Mouse (Mus musculus) neural tube, embryonic 10.5 days (tissue): ENCODE measurements around the gene Cd38.
"Not testable (repeated sequence)": the region's sequence is repeated elsewhere in the genome, so short reads cannot be mapped to it uniquely, and the experiment has no call there.

ENCODE experiments used
- DNase-seq: peaks from one replicate; pipeline ENCODE4 v3.0.0-alpha.2; 2017; ENCODE audit warnings: low spot score; ENCODE audit errors: extremely low spot score

Cd38 gene

GRCm38 (mm10) chr5:43859663-43860062 lies 8.7 kb upstream of the Cd38 start:
- no peak for DNase-seq

- no peak for DNase-seq
These were observed 8.3 kb upstream of the Cd38 start for GRCm38 (mm10) chr5:43860096-43860495.

- DNase-seq = no peak
These were observed 7.5 kb upstream of the Cd38 start for GRCm38 (mm10) chr5:43860670-43861431.

- no peak for DNase-seq
These were observed 4.7 kb upstream of the Cd38 start for GRCm38 (mm10) chr5:43863642-43864041.

GRCm38 (mm10) chr5:43865316-43865715 lies 3.0 kb upstream of the Cd38 start:
- no peak for DNase-seq

- DNase-seq = peak; percentile 59
These were observed 603 bp downstream of the Cd38 start for GRCm38 (mm10) chr5:43868711-43869600.

GRCm38 (mm10) chr5:43871845-43872244 lies 3.5 kb downstream of the Cd38 start:
- DNase-seq = no peak

- DNase-seq = no peak
These were observed 4.3 kb downstream of the Cd38 start for GRCm38 (mm10) chr5:43872652-43873051.

- DNase-seq = no peak
These were observed 13.7 kb downstream of the Cd38 start for GRCm38 (mm10) chr5:43882034-43882433.

- no peak for DNase-seq
These were observed 16.9 kb downstream of the Cd38 start for GRCm38 (mm10) chr5:43885060-43885820.

GRCm38 (mm10) chr5:43892386-43892785 lies 24.0 kb downstream of the Cd38 start:
- no peak for DNase-seq

GRCm38 (mm10) chr5:43894113-43894512 lies 25.8 kb downstream of the Cd38 start:
- no peak for DNase-seq

GRCm38 (mm10) chr5:43895931-43896330 lies 27.6 kb downstream of the Cd38 start:
- DNase-seq = peak; percentile 32

GRCm38 (mm10) chr5:43904685-43905084 lies 36.3 kb downstream of the Cd38 start:
- DNase-seq = no peak

- no peak for DNase-seq
These were observed 40.9 kb downstream of the Cd38 start for GRCm38 (mm10) chr5:43909213-43909612.

GRCm38 (mm10) chr5:43910006-43910405 lies 41.7 kb downstream of the Cd38 start:
- no peak for DNase-seq

- not testable (repeated sequence) for DNase-seq
These were observed 44.5 kb downstream of the Cd38 start, which contains the start of gene Gm7879 for GRCm38 (mm10) chr5:43912844-43913243. Gene Gm7879, plus strand, starts transcription at chr5:43913144.

- DNase-seq = no peak
These were observed 47.0 kb downstream of the Cd38 start for GRCm38 (mm10) chr5:43915261-43915886.

GRCm38 (mm10) chr5:43921877-43922276 lies 53.5 kb downstream of the Cd38 start:
- no peak for DNase-seq

GRCm38 (mm10) chr5:43923933-43924332 lies 55.6 kb downstream of the Cd38 start:
- DNase-seq = peak; percentile 70

- DNase-seq = no peak
These were observed 59.4 kb downstream of the Cd38 start for GRCm38 (mm10) chr5:43927729-43928128.
